In genomic region chr4:57191543-57192283, GRCm38 (mm10) we compare ENCODE assay signal across 25 mouse cellular contexts. TPM values are rescaled to one million over a fixed set of nuclear protein-coding genes. Genes with fewer than 3 reads are reported as not detected.
DNase-seq lines count a peak whose midpoint lies in the region; TF ChIP-seq lines count a peak whose summit lies in the region.
"Had no signal": no experiment of that assay in that cellular context is flagged by ENCODE, and none has a peak within 500 bp of the region (broad histone marks: within the 10 kb centered on the region; RNA-seq: fewer than 3 reads in every experiment).

No protein-coding gene starts in this region.

- H3K4me1 ChIP-seq in heart, embryonic 10.5 days, result peaks cover 17% of the 10 kb centered on the region; the same call in 1 of the 2 replicates
- H3K4me1 ChIP-seq: embryonic facial prominence, embryonic 15.5 days; forebrain, embryonic 12.5 days; limb, embryonic 13.5 days; neural tube, embryonic 15.5 days had no signal

- TF ChIP-seq CTCF in left cerebral cortex, adult 2 months (IDR thresholded peaks at IDR 0.05), result no peak

- WGBS in heart, embryonic 10.5 days, result 67% methylated on average over 9 of the region's 9 CpGs

- no peaks in the 10 kb centered on the region for H3K27me3 ChIP-seq in heart, embryonic 10.5 days (ENCODE audit: insufficient read depth, poor library complexity, severe bottlenecking)
- H3K27me3 ChIP-seq: embryonic facial prominence, embryonic 15.5 days; forebrain, embryonic 12.5 days; limb, embryonic 13.5 days; neural tube, embryonic 15.5 days had no signal

- no peaks in the 10 kb centered on the region for H3K9me3 ChIP-seq in heart, embryonic 10.5 days
- H3K9me3 ChIP-seq: embryonic facial prominence, embryonic 10.5 days; embryonic facial prominence, embryonic 15.5 days; forebrain, embryonic 12.5 days; limb, embryonic 13.5 days; neural tube, embryonic 15.5 days had no signal

- H3K36me3 ChIP-seq in heart, embryonic 10.5 days, result no peaks in the 10 kb centered on the region
- H3K36me3 ChIP-seq: embryonic facial prominence, embryonic 10.5 days; embryonic facial prominence, embryonic 15.5 days; forebrain, embryonic 12.5 days had no signal

- intact Hi-C loops in left cerebral cortex, adult 2 months (cut with DNase I), result no loop called here
- intact Hi-C loops in left cerebral cortex, postnatal 4 days (cut with DNase I), result no loop called here

- peak; percentile 21 to 25 for DNase-seq in heart, adult 9 months (ENCODE audit: low spot score in 2 of 2)
- DNase-seq in heart, embryonic 10.5 days (ENCODE audit: low spot score), result no peak
- DNase-seq in left cerebral cortex, adult 2 months (ENCODE audit: extremely low spot score in 1 of 2, low spot score in 2 of 2), result no peak
- no peak for DNase-seq in left cerebral cortex, postnatal 4 days
- peak; percentile 40 for DNase-seq in brain, adult 2 months (ENCODE audit: low read depth, low spot score)
- DNase-seq in lung, postnatal 36 days, result peak; percentile 56
- no peak for DNase-seq in adrenal gland, postnatal 10 days
- DNase-seq: cerebellum, adult 8-10 months; cerebellum, postnatal 25 days; forebrain, postnatal 0 days; gastrocnemius, postnatal 14 days; kidney, adult 9 months; kidney, postnatal 10 days; layer of hippocampus, adult 9-11 months; midbrain, embryonic 14.5 days; retina, postnatal 1 day; right cerebral cortex, postnatal 14 days; thymus, postnatal 4 days had no signal

- no peak overlapping the region for H3K27ac ChIP-seq in heart, embryonic 10.5 days
- H3K27ac ChIP-seq in left cerebral cortex, adult 2 months, result peak overlapping the region; percentile 8; the same call in 1 of the 2 replicates
- H3K27ac ChIP-seq: embryonic facial prominence, embryonic 10.5 days; embryonic facial prominence, embryonic 15.5 days; forebrain, embryonic 12.5 days; hindbrain, embryonic 14.5 days; limb, embryonic 13.5 days; neural tube, embryonic 15.5 days had no signal

- H3K4me3 ChIP-seq in heart, embryonic 10.5 days, result no peak overlapping the region
- no peak overlapping the region for H3K4me3 ChIP-seq in left cerebral cortex, adult 2 months
- H3K4me3 ChIP-seq: embryonic facial prominence, embryonic 10.5 days; embryonic facial prominence, embryonic 15.5 days; forebrain, embryonic 12.5 days; limb, embryonic 13.5 days; neural tube, embryonic 15.5 days had no signal

RNA-seq across cellular contexts. Expression of gene Epb41l4b, which starts 48.5 kb away (rescaled TPM):
- polyA plus RNA-seq in heart, embryonic 10.5 days (2016; fragmentation: Nextera tagmentation; extraction: Ambion mirVana), result 0.34 and 1.6 TPM in 2 replicates
- total RNA-seq in left cerebral cortex, adult 2 months (2021), result 10 to 100 TPM; 37.7 to 42.8 TPM
- total RNA-seq in left cerebral cortex, postnatal 4 days (2021), result 1 to 10 TPM; 6.3 to 8.4 TPM
- total RNA-seq in adrenal gland, postnatal 10 days (2021), result 1 to 10 TPM; 8.2 to 8.6 TPM
- polyA plus RNA-seq: CD4-positive, CD25-positive, alpha-beta regulatory T cell, adult 4 months had no signal

Comparison
In these comparisons a context has a peak if more than half of its experiments do, and no peak if none do; other contexts are left out.
1. DNase-seq: peak in heart, adult 9 months (2 of 2), brain, adult 2 months (single experiment) and lung, postnatal 36 days (single experiment); none in heart, embryonic 10.5 days (single experiment), left cerebral cortex, adult 2 months (0 of 2), left cerebral cortex, postnatal 4 days (single experiment) and adrenal gland, postnatal 10 days (single experiment).
2. RNA of gene Epb41l4b, which starts 48.5 kb away (total RNA-seq): 37.7 to 42.8 TPM in left cerebral cortex, adult 2 months; 8.2 to 8.6 TPM in adrenal gland, postnatal 10 days and 6.3 to 8.4 TPM in left cerebral cortex, postnatal 4 days; every median in the first group is over 4 times any median in the second.